Mouse (Mus musculus): ENCODE measurements around the gene Galk2. TPM values are rescaled to one million over a fixed set of nuclear protein-coding genes. Genes with fewer than 3 reads are reported as not detected.

Galk2 gene
- total RNA-seq, 1 experiment from 2014 or later: 27.2 TPM

- no peak for ATAC-seq (replicated peaks; ENCODE audit: low read depth, poor library complexity, severe bottlenecking)
These were observed 36.2 kb downstream of the Galk2 start for GRCm38 (mm10) chr2:125895099-125895498.

GRCm38 (mm10) chr2:125896355-125896754, 37.4 kb downstream of the Galk2 start:
- no peak for ATAC-seq (replicated peaks; ENCODE audit: low read depth, poor library complexity, severe bottlenecking)

GRCm38 (mm10) chr2:125900797-125901410, 42.0 kb downstream of the Galk2 start:
- peak; percentile 93 for ATAC-seq (replicated peaks; ENCODE audit: low read depth, poor library complexity, severe bottlenecking)

GRCm38 (mm10) chr2:125901426-125901825, 42.5 kb downstream of the Galk2 start:
- no peak for ATAC-seq (replicated peaks; ENCODE audit: low read depth, poor library complexity, severe bottlenecking)

- ATAC-seq (replicated peaks; ENCODE audit: low read depth, poor library complexity, severe bottlenecking): no peak
These were observed 47.6 kb downstream of the Galk2 start for GRCm38 (mm10) chr2:125906407-125907066.

- 0 out of 2 replicates have a peak, but pooled peaks have one; percentile 18 for ATAC-seq (replicated peaks; ENCODE audit: low read depth, poor library complexity, severe bottlenecking)
These were observed 48.8 kb downstream of the Galk2 start for GRCm38 (mm10) chr2:125907580-125908255.

GRCm38 (mm10) chr2:125914167-125914566, 55.3 kb downstream of the Galk2 start:
- ATAC-seq (replicated peaks; ENCODE audit: low read depth, poor library complexity, severe bottlenecking): no peak

- ATAC-seq (replicated peaks; ENCODE audit: low read depth, poor library complexity, severe bottlenecking): no peak
These were observed 55.8 kb downstream of the Galk2 start for GRCm38 (mm10) chr2:125914713-125915112.

- no peak for ATAC-seq (replicated peaks; ENCODE audit: low read depth, poor library complexity, severe bottlenecking)
These were observed 57.9 kb downstream of the Galk2 start for GRCm38 (mm10) chr2:125916652-125917296.

- ATAC-seq (replicated peaks; ENCODE audit: low read depth, poor library complexity, severe bottlenecking): no peak
These were observed 58.4 kb downstream of the Galk2 start for GRCm38 (mm10) chr2:125917297-125917679.

- no peak for ATAC-seq (replicated peaks; ENCODE audit: low read depth, poor library complexity, severe bottlenecking)
These were observed 62.4 kb downstream of the Galk2 start for GRCm38 (mm10) chr2:125921273-125921672.

- ATAC-seq (replicated peaks; ENCODE audit: low read depth, poor library complexity, severe bottlenecking): no peak
These were observed 63.2 kb downstream of the Galk2 start for GRCm38 (mm10) chr2:125922149-125922548.

GRCm38 (mm10) chr2:125922877-125923276, 64.0 kb downstream of the Galk2 start:
- peak; percentile 85 for ATAC-seq (replicated peaks; ENCODE audit: low read depth, poor library complexity, severe bottlenecking)

- no peak for ATAC-seq (replicated peaks; ENCODE audit: low read depth, poor library complexity, severe bottlenecking)
These were observed 64.4 kb downstream of the Galk2 start for GRCm38 (mm10) chr2:125923346-125923745.

GRCm38 (mm10) chr2:125924554-125924953, 65.6 kb downstream of the Galk2 start:
- no peak for ATAC-seq (replicated peaks; ENCODE audit: low read depth, poor library complexity, severe bottlenecking)

- ATAC-seq (replicated peaks; ENCODE audit: low read depth, poor library complexity, severe bottlenecking): no peak
These were observed 66.2 kb downstream of the Galk2 start for GRCm38 (mm10) chr2:125925081-125925480.

- ATAC-seq (replicated peaks; ENCODE audit: low read depth, poor library complexity, severe bottlenecking): no peak
These were observed 70.5 kb downstream of the Galk2 start for GRCm38 (mm10) chr2:125929396-125929795.

GRCm38 (mm10) chr2:125929872-125930271, 71.0 kb downstream of the Galk2 start:
- ATAC-seq (replicated peaks; ENCODE audit: low read depth, poor library complexity, severe bottlenecking): peak; percentile 80

GRCm38 (mm10) chr2:125931193-125931592, 72.3 kb downstream of the Galk2 start:
- ATAC-seq (replicated peaks; ENCODE audit: low read depth, poor library complexity, severe bottlenecking): no peak

- peak; percentile 43; the same call in 1 of the 2 replicates for ATAC-seq (replicated peaks; ENCODE audit: low read depth, poor library complexity, severe bottlenecking)
These were observed 73.8 kb downstream of the Galk2 start for GRCm38 (mm10) chr2:125932734-125933133.

- no peak for ATAC-seq (replicated peaks; ENCODE audit: low read depth, poor library complexity, severe bottlenecking)
These were observed 75.1 kb downstream of the Galk2 start for GRCm38 (mm10) chr2:125933977-125934376.
